Mouse (Mus musculus) cortical plate, adult 2 months (tissue): ENCODE data around the gene Senp3.

Experiments used
- CTCF ChIP-seq: fragments of 200-500 bp; IDR thresholded peaks from 2 replicates; pipeline ENCODE4 v1.5.1; 2011; ENCODE audit warnings: mild to moderate bottlenecking, control low read depth, low read length; ENCODE audit not compliant: insufficient read depth; ENCODE audit errors: extremely low read depth
- POLR2A ChIP-seq: fragments of 200-500 bp; IDR thresholded peaks from 2 replicates; pipeline ENCODE4 v1.6.1; 2011; ENCODE audit warnings: mild to moderate bottlenecking, low read length, control low read depth; ENCODE audit not compliant: insufficient read depth; ENCODE audit errors: extremely low read depth

DNA sequence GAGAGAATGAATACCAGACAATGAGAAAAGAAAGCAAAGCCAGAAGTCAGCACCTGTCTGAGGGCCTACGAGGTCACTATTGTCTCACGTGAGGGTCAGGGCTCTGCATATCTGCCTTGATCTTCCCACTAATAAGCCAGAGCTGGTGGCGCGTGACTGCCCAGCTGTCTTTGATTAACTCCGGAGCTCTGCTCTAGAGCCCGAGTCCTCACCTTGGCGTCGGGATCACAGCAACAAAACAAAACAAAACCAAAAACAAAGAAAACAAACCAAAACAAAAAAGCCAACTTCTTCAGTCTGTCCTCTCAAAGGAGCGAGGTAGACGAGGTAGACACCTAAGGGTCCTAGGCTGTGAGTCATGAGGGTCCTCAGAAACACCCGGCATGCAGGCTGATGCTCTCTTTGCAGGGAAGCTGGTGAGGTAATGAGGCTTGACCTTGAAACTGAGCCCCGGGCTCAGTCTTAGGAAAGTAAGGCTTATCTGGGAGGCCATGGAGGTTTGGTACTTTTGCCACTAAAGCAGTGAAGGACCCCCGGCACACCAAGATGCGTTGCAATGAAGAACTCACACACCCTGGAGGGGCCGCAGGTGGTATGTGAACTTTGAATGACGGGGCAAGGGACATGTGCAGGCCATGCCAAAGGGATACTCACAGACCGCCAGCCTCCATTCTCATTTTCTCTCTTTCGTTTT, 32.9 kb upstream of the Senp3 start:
- TF ChIP-seq CTCF, result no peak
- no peak for TF ChIP-seq POLR2A
